8 mouse cellular contexts compared by ENCODE assay signal in the genomic region with DNA sequence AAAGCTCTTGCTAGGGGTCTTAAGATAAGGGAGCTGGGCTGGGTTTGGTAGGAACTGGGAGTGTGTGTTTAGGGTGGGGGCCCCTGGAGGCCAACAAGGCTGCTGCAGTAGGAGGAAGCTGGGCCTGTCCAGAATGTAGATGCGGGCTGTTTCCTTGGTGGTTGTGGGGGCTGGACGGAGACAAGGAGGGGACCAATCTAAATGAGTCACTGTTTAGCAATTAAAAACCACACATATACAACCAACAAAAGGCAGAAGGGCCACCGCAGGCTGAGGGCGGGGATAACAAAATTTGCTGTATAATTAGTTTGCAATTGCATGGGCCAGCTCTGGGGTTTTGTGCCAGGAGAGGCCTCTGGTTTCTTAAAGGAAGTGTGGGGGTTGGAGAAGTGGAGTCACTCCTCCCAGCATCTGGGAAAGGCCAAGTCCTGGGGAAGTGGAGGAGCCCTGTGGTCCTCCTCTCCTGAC. TPM values are rescaled to one million over a fixed set of nuclear protein-coding genes. Genes with fewer than 3 reads are reported as not detected.
A peak's percentile ranks its signal among the peaks of the same experiment; 100 is the strongest.
DNase-seq lines count a peak whose midpoint lies in the region; ATAC-seq and TF ChIP-seq lines count a peak whose summit lies in the region.

No protein-coding gene starts in this region.

- 1% methylated on average over 4 of the region's 4 CpGs for WGBS in kidney, adult 2 months
- 2% methylated on average over 4 of the region's 4 CpGs for WGBS in lung, embryonic 14.5 days
- 0% methylated on average over 4 of the region's 4 CpGs for WGBS in olfactory bulb, adult 2 months

- TF ChIP-seq POLR2A in kidney, adult 2 months (IDR thresholded peaks at IDR 0.05; ENCODE audit: low read depth, low read length) = no peak
- no peak for TF ChIP-seq POLR2A in olfactory bulb, adult 2 months (IDR thresholded peaks at IDR 0.05; ENCODE audit: insufficient read depth, low read depth, low read length)

- ATAC-seq in common myeloid progenitor, adult 5-6 weeks (replicated peaks; ENCODE audit: low read depth, poor library complexity, severe bottlenecking) = peak; percentile 26
- peak; percentile 19 for ATAC-seq in lung, embryonic 14.5 days (ENCODE audit: insufficient read depth)
- no peak for ATAC-seq in cerebellum, adult (ENCODE audit: insufficient number of reproducible peaks, low FRiP score, low TSS enrichment)

- peak overlapping the region; percentile 94 for H3K4me2 ChIP-seq in lung, embryonic 14.5 days

- H3K36me3 ChIP-seq in kidney, adult 2 months (ENCODE audit: control insufficient read depth, insufficient read depth, low read length) = peaks cover 1% of the 10 kb centered on the region; the same call in 1 of the 2 replicates
- peaks cover 52% of the 10 kb centered on the region for H3K36me3 ChIP-seq in lung, embryonic 14.5 days (ENCODE audit: insufficient read depth)

- H3K27me3 ChIP-seq in kidney, adult 2 months (replicated peaks; ENCODE audit: control insufficient read depth, insufficient read depth, low read length) = no peaks in the 10 kb centered on the region
- no peaks in the 10 kb centered on the region for H3K27me3 ChIP-seq in lung, embryonic 14.5 days (ENCODE audit: insufficient read depth, low read length)

- DNase-seq in ovary, postnatal 10 days (ENCODE audit: low spot score) = peak; percentile 52
- DNase-seq in ovary, postnatal 36 days (ENCODE audit: low spot score) = no peak
- peak; percentile 71 to 79 for DNase-seq in heart, adult 9 months (ENCODE audit: low spot score in 2 of 2)
- peak; percentile 81 for DNase-seq in kidney, adult 2 months
- peak; percentile 72 for DNase-seq in lung, embryonic 14.5 days

- no peaks in the 10 kb centered on the region for H3K9me3 ChIP-seq in lung, embryonic 14.5 days (ENCODE audit: low read depth, low read length)

- TF ChIP-seq CTCF in kidney, adult 2 months (conservative IDR thresholded peaks at IDR 0.05; ENCODE audit: insufficient read depth, insufficient read length, low read depth, low read length) = peak; percentile 24; the same call in 1 of the 2 replicates
- TF ChIP-seq CTCF in lung, embryonic 14.5 days (IDR thresholded peaks at IDR 0.05; ENCODE audit: low read depth) = peak; percentile 45
- TF ChIP-seq CTCF in olfactory bulb, adult 2 months (IDR thresholded peaks at IDR 0.05; ENCODE audit: insufficient read depth, low read depth, low read length) = no peak

- H3K4me3 ChIP-seq in kidney, adult 2 months (ENCODE audit: insufficient read depth, low read depth, low read length) = peak overlapping the region; percentile 79
- peak overlapping the region; percentile 96 for H3K4me3 ChIP-seq in lung, embryonic 14.5 days (ENCODE audit: low read depth, low read length)
- H3K4me3 ChIP-seq in olfactory bulb, adult 2 months (ENCODE audit: insufficient read depth, low read depth, low read length) = peak overlapping the region; percentile 90

- H3K9ac ChIP-seq in lung, embryonic 14.5 days = peak overlapping the region; percentile 93

- peaks cover 46% of the 10 kb centered on the region for H3K4me1 ChIP-seq in kidney, adult 2 months (ENCODE audit: control insufficient read depth, insufficient read depth, low read length)
- peaks cover 25% of the 10 kb centered on the region for H3K4me1 ChIP-seq in lung, embryonic 14.5 days (ENCODE audit: insufficient read depth)
- H3K4me1 ChIP-seq in olfactory bulb, adult 2 months (ENCODE audit: control insufficient read depth, insufficient read depth, low read length) = peaks cover 44% of the 10 kb centered on the region

- H3K27ac ChIP-seq in kidney, adult 2 months (ENCODE audit: insufficient read depth, low read depth, low read length) = peak overlapping the region; percentile 95
- H3K27ac ChIP-seq in lung, embryonic 14.5 days (ENCODE audit: low read depth) = peak overlapping the region; percentile 100
- H3K27ac ChIP-seq in olfactory bulb, adult 2 months (ENCODE audit: insufficient read depth, low read depth, low read length) = peak overlapping the region; percentile 98

RNA-seq across cellular contexts. Expression of gene Trim8, which starts 2.6 kb away (rescaled TPM):
- 17.7 and 30.3 TPM in 2 replicates for total RNA-seq in common myeloid progenitor, adult 5-6 weeks (2017)
- 41.3 and 43.6 TPM in 2 replicates for polyA plus RNA-seq in kidney, adult 2 months (2012; rRNA removed)
- 28.3 and 31.0 TPM in 2 replicates for polyA plus RNA-seq in lung, embryonic 14.5 days (2014; fragmentation: Nextera tagmentation; extraction: Ambion mirVana)
- polyA plus RNA-seq in olfactory bulb, adult 2 months (2012; ENCODE audit: insufficient read depth, insufficient read length, low replicate concordance, missing spikeins) = not detected in 2 replicates
